Mouse (Mus musculus) kidney, embryonic 14.5 days (tissue): Measurements from ENCODE around the gene Ankrd9. TPM values are rescaled to one million over a fixed set of nuclear protein-coding genes. Genes with fewer than 3 reads are reported as not detected.

ENCODE experiments used
- ATAC-seq: fragments of 200-750 bp; cut with Nextera tagmentation; 2 replicates; pipeline ENCODE4 v1.8.0; 2017; ENCODE audit warnings: moderate number of reproducible peaks, mild to moderate bottlenecking, moderate TSS enrichment, moderate library complexity; ENCODE audit not compliant: low FRiP score, low TSS enrichment
- H3K27ac ChIP-seq: fragments of 300-500 bp; sonication (generic); 2 replicates; pipeline ENCODE4 v1.5.1; 2014; ENCODE audit warnings: low read depth, mild to moderate bottlenecking, low read length, moderate library complexity, mixed read lengths
- H3K27me3 ChIP-seq: fragments of 300-500 bp; sonication (generic); 2 replicates; pipeline ENCODE4 v1.6.1; 2014; ENCODE audit warnings: mild to moderate bottlenecking, low read length; ENCODE audit not compliant: control insufficient read depth, insufficient read depth
- H3K36me3 ChIP-seq: fragments of 300-500 bp; sonication (generic); 2 replicates; pipeline ENCODE4 v1.6.1; 2014; ENCODE audit warnings: low read length, mixed read lengths; ENCODE audit not compliant: control insufficient read depth, insufficient read depth
- H3K4me1 ChIP-seq: fragments of 300-500 bp; sonication (generic); 2 replicates; pipeline ENCODE4 v1.6.1; 2014; ENCODE audit warnings: low read length, mixed read lengths; ENCODE audit not compliant: control insufficient read depth, insufficient read depth
- H3K4me2 ChIP-seq: fragments of 300-500 bp; sonication (generic); replicated peaks from 2 replicates; pipeline ENCODE4 v1.6.1; 2014; ENCODE audit warnings: low read depth, mild to moderate bottlenecking, low read length
- H3K4me3 ChIP-seq: fragments of 300-500 bp; sonication (generic); 2 replicates; pipeline ENCODE4 v1.5.1; 2014; ENCODE audit warnings: mild to moderate bottlenecking, low read length
- H3K9ac ChIP-seq: fragments of 300-500 bp; sonication (generic); 2 replicates; pipeline ENCODE4 v1.6.1; 2014; ENCODE audit warnings: low read depth, mild to moderate bottlenecking, low read length, moderate library complexity
- H3K9me3 ChIP-seq: fragments of 300-500 bp; sonication (generic); 2 replicates; pipeline ENCODE4 v1.6.1; 2016; ENCODE audit warnings: low read length; ENCODE audit not compliant: control insufficient read depth
- WGBS: fragments of 180-500 bp; shearing (Covaris S2); extraction: QIAGEN DNeasy Blood & Tissue Kit; methylation state at CpG from one replicate; pipeline ENCODE4 v1.1.7; 2014; 5-methylcytosine and 5-hydroxymethylcytosine counted together
- polyA plus RNA-seq: library from polyadenylated mRNA; unstranded; fragments of >200 nt; fragmentation: Nextera tagmentation; extraction: Ambion mirVana; gene quantifications from 2 replicates; pipeline ENCODE4 v1.2.1, GENCODE M21; 2014

Ankrd9 gene
- polyA plus RNA-seq, 1 experiment from 2014 or later = 12.4 TPM

DNA sequence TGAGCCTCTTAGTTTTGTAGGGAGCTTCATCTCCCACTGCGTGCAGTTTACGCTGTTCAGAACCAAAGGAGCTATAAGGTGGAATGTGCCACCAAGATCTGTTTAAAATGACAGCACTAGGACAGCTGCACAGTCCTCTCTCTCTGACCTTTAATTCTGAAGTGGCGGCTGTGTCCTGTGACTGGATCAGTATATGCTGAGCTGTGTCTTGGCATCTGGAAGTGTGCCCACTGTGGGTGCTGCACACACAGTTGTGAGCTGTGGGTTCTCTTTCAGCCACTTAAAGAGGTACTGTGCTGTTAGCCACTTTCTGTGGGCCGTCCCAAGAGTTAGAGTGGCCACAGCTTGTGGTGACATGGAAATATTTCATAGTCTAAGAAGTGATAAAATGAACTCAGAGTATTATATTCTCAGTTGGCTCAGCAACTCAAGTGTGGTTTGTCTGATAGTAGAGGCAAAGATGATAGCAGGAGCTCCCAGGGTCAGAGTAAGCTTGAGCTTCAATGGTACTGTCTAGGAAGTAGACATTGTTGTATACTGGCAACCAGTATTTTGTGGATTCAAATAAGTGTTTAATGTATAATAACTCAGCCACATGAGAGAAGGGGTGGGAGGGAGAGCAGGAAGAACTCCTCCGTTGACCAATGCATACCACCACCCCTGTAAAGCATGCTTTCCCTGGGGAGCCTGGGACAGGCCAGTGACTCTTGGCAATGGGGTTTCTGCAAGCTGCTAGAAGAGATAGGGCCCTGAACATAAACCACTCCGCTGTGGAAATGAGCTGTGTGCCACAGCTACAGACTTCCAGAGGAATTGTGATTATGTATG, 30.5 kb downstream of the Ankrd9 start:
- Histone ChIP-seq H3K27ac (no peak overlapping the region), H3K36me3 (peaks cover 14% of the 10 kb centered on the region), H3K4me2 (no peak overlapping the region), H3K27me3 (no peaks in the 10 kb centered on the region), H3K4me3 (no peak overlapping the region), H3K9ac (no peak overlapping the region), H3K9me3 (no peaks in the 10 kb centered on the region), H3K4me1 (no peaks in the 10 kb centered on the region)
- no peak for ATAC-seq
- WGBS = 91% methylated on average over 6 of the region's 6 CpGs

DNA sequence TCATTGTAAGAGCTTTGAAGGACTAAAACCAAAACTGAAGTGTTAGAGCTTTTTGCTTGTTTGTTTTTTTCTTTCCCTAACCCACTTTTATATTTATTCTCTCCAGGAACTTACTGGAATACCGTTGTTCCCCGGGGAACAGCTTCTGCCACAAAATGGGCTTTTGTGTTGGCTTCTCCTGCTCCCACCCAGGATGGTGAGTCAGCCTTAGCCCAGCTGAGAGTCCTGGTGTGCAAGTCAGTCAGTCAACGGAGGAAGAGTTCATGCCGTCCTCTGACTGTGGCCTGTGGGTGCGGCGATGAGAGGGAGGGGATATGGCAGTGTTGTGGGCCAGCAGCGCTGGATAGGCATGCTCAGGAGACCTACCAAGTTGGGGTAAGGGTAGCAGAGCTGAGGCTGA, 32.6 kb downstream of the Ankrd9 start:
- 81% methylated on average over 7 of the region's 7 CpGs for WGBS
- Histone ChIP-seq H3K27me3 (no peaks in the 10 kb centered on the region), H3K27ac (no peak overlapping the region), H3K4me3 (no peak overlapping the region), H3K9me3 (no peaks in the 10 kb centered on the region), H3K4me2 (no peak overlapping the region), H3K4me1 (no peaks in the 10 kb centered on the region), H3K36me3 (peaks cover 14% of the 10 kb centered on the region), H3K9ac (no peak overlapping the region)
- ATAC-seq = no peak

DNA sequence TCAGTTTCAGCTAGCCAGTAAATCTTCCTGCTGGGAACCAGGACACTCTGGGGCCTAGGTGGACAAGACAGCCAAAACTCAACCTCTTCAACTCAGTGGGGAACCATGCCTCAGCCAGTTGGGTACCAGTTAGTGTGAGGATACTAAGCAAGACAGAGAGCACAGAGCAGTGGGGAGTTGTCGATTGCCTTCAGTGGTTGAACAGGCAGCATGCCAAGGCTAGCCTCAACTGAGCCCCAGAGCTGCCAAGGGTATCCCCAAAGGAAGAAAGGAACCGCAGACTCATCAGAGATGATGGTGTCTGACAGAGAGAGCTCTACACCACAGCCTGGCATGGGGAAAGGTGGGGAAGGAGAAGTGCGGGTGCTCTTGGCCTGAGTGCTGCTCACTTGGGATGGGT, 38.0 kb downstream of the Ankrd9 start:
- Histone ChIP-seq H3K4me1 (no peaks in the 10 kb centered on the region), H3K27ac (no peak overlapping the region), H3K27me3 (no peaks in the 10 kb centered on the region), H3K9ac (no peak overlapping the region), H3K4me2 (no peak overlapping the region), H3K4me3 (no peak overlapping the region), H3K36me3 (peaks cover 17% of the 10 kb centered on the region; the same call in 1 of the 2 replicates), H3K9me3 (no peaks in the 10 kb centered on the region)
- no peak for ATAC-seq
- WGBS = 89% methylated on average over 3 of the region's 3 CpGs

DNA sequence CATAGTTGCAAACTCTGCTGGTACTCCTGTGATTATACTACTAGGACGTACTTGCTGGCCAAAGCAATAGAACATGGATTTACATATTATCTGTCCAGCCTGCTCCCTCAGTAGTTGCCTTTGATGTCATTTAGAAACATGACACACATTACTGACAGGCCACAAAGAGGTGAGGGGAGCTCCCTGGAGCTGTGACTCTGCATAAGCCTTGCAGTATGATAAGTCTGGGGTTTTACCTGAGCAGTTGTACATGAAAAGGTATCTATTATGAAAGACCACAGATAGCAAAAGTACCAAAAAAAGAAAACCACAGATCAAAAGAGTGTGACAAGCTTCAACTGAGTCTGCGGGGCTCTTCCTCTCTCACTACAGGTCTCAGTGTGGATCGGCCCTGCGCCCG, 39.5 kb downstream of the Ankrd9 start:
- Histone ChIP-seq H3K36me3 (peaks cover 14% of the 10 kb centered on the region; the same call in 1 of the 2 replicates), H3K9me3 (no peaks in the 10 kb centered on the region), H3K9ac (0 out of 2 replicates have a peak overlapping the region, but pooled peaks have one; percentile 18), H3K4me2 (no peak overlapping the region), H3K4me1 (no peaks in the 10 kb centered on the region), H3K27me3 (no peaks in the 10 kb centered on the region), H3K4me3 (no peak overlapping the region), H3K27ac (no peak overlapping the region)
- WGBS = 99% methylated on average over 5 of the region's 5 CpGs
- ATAC-seq = no peak

DNA sequence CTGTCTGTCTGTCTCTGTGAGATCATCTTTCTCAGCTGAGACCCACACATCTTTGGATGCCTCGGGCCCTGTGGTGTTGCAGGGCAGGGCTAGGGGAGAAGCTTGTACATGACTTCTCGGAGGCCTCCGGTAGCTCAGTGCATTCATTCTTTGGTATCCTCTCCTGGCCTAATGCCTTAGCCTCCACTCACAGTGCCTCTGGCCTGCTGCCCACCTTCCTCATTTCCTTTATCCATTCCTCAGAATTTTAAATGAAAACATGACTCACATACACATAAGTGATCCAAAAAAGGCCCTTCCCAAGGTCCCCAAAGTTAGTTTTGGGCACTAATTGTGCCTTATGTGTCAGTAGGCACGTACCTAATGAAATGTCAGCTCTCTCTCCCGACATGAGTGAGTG, 41.3 kb downstream of the Ankrd9 start:
- no peak overlapping the region for H3K4me2 ChIP-seq
- H3K27ac ChIP-seq = no peak overlapping the region
- H3K9me3 ChIP-seq = no peaks in the 10 kb centered on the region
- ATAC-seq = no peak
- H3K36me3 ChIP-seq = peaks cover 24% of the 10 kb centered on the region
- H3K4me3 ChIP-seq = no peak overlapping the region
- WGBS = 94% methylated on average over 5 of the region's 5 CpGs
- no peaks in the 10 kb centered on the region for H3K27me3 ChIP-seq
- no peaks in the 10 kb centered on the region for H3K4me1 ChIP-seq
- H3K9ac ChIP-seq = no peak overlapping the region

DNA sequence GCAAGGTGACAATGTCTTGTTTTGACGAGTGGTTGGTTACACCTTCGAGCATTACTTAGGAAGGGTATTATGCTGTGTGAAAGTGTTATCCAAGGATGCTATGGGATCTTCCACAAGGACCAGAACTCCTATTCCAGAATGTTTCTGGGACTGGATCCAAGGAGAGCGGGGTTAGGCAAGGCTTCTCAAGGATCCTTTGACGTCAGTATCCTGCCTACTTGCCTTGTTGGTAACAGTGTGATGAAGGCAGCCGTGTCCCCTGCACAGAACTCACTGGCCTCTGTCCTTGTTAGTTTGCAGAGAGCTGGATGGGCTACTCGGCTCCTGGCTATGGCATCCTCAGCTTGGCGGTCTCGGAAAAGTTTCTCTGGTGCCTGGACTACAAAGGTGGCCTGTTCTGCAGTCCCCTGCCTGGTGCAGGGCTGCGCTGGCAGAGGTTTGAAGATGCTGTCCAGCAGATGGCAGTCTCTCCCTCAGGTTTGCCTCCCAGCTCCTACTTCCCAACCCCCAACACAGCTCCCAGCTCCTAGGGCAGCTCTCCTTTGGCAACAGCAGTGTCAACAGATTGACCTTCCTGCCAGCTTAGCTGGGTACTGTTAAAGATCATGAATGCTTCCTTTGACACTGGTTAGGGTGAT, 42.7 kb downstream of the Ankrd9 start:
- ATAC-seq = peak; percentile 90
- 66% methylated on average over 9 of the region's 9 CpGs for WGBS

DNA sequence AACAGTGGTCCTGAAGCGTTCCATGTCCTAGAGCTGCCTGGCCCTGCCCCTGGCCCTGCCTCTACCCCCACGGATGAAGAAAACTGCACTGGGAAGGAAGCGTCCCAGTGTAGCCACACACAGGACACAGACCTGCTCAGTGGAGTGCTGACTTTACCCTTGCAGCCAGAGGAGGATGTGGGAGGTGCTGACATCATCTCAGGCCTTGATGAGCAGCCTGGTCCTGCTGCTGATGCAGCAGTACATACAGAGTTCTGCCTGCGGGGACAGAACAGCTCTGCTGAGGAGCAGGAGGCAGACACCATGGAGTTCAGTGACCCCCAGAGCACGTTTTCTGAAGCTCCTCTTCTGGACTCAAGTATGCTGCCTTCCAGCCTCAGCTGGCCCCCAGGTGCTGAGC, 46.0 kb downstream of the Ankrd9 start:
- ATAC-seq = no peak; the same call in 1 of the 2 replicates
- no peak overlapping the region for H3K9ac ChIP-seq

More for the DNA sequence above, 42.7 kb downstream of the Ankrd9 start:
- no peaks in the 10 kb centered on the region for H3K27me3 ChIP-seq
- no peak overlapping the region for H3K4me2 ChIP-seq
- no peaks in the 10 kb centered on the region for H3K9me3 ChIP-seq
- no peak overlapping the region for H3K4me3 ChIP-seq
- H3K27ac ChIP-seq = no peak overlapping the region
- no peak overlapping the region for H3K9ac ChIP-seq
- H3K36me3 ChIP-seq = peaks cover 25% of the 10 kb centered on the region
- no peaks in the 10 kb centered on the region for H3K4me1 ChIP-seq

More for the DNA sequence above, 46.0 kb downstream of the Ankrd9 start:
- Histone ChIP-seq H3K27ac (no peak overlapping the region), H3K9me3 (no peaks in the 10 kb centered on the region), H3K36me3 (peaks cover 19% of the 10 kb centered on the region), H3K4me3 (no peak overlapping the region), H3K4me2 (no peak overlapping the region), H3K27me3 (no peaks in the 10 kb centered on the region), H3K4me1 (no peaks in the 10 kb centered on the region)
- WGBS = 69% methylated on average over 5 of the region's 5 CpGs
